Mouse (Mus musculus) hindbrain, embryonic 16.5 days (tissue): Measurements from ENCODE around the gene Gm1604a. TPM values are rescaled to one million over a fixed set of nuclear protein-coding genes. Genes with fewer than 3 reads are reported as not detected.
"Not testable (repeated sequence)": the region's sequence is repeated elsewhere in the genome, so short reads cannot be mapped to it uniquely, and the experiment has no call there.

Experiments used
- ATAC-seq: fragments of 200-750 bp; cut with Nextera tagmentation; 2 replicates; pipeline ENCODE4 v1.8.0; 2017; ENCODE audit warnings: moderate TSS enrichment, moderate library complexity
- H3K27ac ChIP-seq: fragments of 300-500 bp; sonication (generic); 2 replicates; pipeline ENCODE4 v1.5.1; 2014; ENCODE audit warnings: low read depth, mild to moderate bottlenecking, control low read depth, low read length, moderate library complexity
- H3K27me3 ChIP-seq: fragments of 300-500 bp; sonication (generic); replicated peaks from 2 replicates; pipeline ENCODE4 v1.6.1; 2014; ENCODE audit warnings: low read length; ENCODE audit not compliant: control insufficient read depth, insufficient read depth
- H3K36me3 ChIP-seq: fragments of 300-500 bp; sonication (generic); 2 replicates; pipeline ENCODE4 v1.6.1; 2014; ENCODE audit warnings: mild to moderate bottlenecking, low read length, moderate library complexity, mixed read lengths; ENCODE audit not compliant: control insufficient read depth, insufficient read depth
- H3K4me1 ChIP-seq: fragments of 300-500 bp; sonication (generic); 2 replicates; pipeline ENCODE4 v1.6.1; 2014; ENCODE audit warnings: low read depth, low read length; ENCODE audit not compliant: control insufficient read depth, insufficient read depth
- H3K4me2 ChIP-seq: fragments of 300-500 bp; sonication (generic); 2 replicates; pipeline ENCODE4 v1.6.1; 2014; ENCODE audit warnings: mild to moderate bottlenecking, low read length, control low read depth, moderate library complexity
- H3K4me3 ChIP-seq: fragments of 300-500 bp; sonication (generic); 2 replicates; pipeline ENCODE4 v1.5.1; 2014; ENCODE audit warnings: mild to moderate bottlenecking, low read length, control low read depth, moderate library complexity
- H3K9ac ChIP-seq: fragments of 300-500 bp; sonication (generic); 2 replicates; pipeline ENCODE4 v1.6.1; 2014; ENCODE audit warnings: low read depth, mild to moderate bottlenecking, control low read depth, low read length, moderate library complexity
- H3K9me3 ChIP-seq: fragments of 300-500 bp; sonication (generic); 2 replicates; pipeline ENCODE4 v1.6.1; 2014; ENCODE audit warnings: mild to moderate bottlenecking, low read length, moderate library complexity; ENCODE audit not compliant: control insufficient read depth
- WGBS: fragments of 180-500 bp; shearing (Covaris S2); extraction: QIAGEN DNeasy Blood & Tissue Kit; methylation state at CpG from one replicate; pipeline ENCODE4 v1.1.7; 2014; 5-methylcytosine and 5-hydroxymethylcytosine counted together
- polyA plus RNA-seq: library from polyadenylated mRNA; unstranded; fragments of >200 nt; fragmentation: Nextera tagmentation; extraction: Ambion mirVana; gene quantifications from 2 replicates; pipeline ENCODE4 v1.2.1, GENCODE M21; 2015

The Gm1604a gene
- polyA plus RNA-seq, 1 experiment from 2014 or later: not detected

- H3K4me2 ChIP-seq, H3K36me3 ChIP-seq, ATAC-seq, H3K27ac ChIP-seq, H3K9me3 ChIP-seq, H3K4me3 ChIP-seq, H3K27me3 ChIP-seq, H3K9ac ChIP-seq, H3K4me1 ChIP-seq: not testable (repeated sequence)
- 93% methylated on average over 7 of the region's 10 CpGs for WGBS
Measured at GRCm38 (mm10) chr17:7126475-7126874, 101.1 kb downstream of the Gm1604a start.

- not testable (repeated sequence) for ATAC-seq, H3K27ac ChIP-seq, H3K4me3 ChIP-seq, H3K27me3 ChIP-seq, H3K4me1 ChIP-seq, H3K4me2 ChIP-seq, H3K36me3 ChIP-seq, H3K9me3 ChIP-seq, H3K9ac ChIP-seq
- WGBS: no CpG with 5 or more reads among the region's 7 CpGs
Measured at GRCm38 (mm10) chr17:7134002-7134401, 108.6 kb downstream of the Gm1604a start.

DNA sequence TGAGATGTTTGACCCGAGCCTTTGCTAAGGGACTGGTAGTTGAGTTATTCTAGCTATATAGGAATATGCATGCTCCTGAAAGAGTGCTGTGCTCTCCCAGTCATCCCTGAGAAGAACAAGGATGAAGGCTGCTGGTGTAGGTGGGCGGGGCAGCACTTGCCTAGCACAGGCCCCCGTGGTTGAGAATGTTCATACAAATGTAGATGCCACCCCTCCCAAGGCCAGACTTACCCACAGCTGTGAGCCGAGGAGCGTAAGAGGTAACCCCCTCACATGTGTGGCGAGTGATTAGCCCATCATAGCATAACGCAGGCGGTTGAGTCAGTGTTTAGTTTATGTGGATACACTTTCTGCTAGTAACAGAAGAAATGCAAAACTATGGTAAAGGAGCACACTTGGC lies 109.9 kb downstream of the Gm1604a start:
- H3K36me3 ChIP-seq, H3K4me1 ChIP-seq, ATAC-seq, H3K27me3 ChIP-seq, H3K9ac ChIP-seq, H3K4me2 ChIP-seq, H3K4me3 ChIP-seq, H3K27ac ChIP-seq, H3K9me3 ChIP-seq: not testable (repeated sequence)
- WGBS: 91% methylated on average over 7 of the region's 8 CpGs

Other genes with a start within 250 kb of the Gm1604a start
- 69.9 and 73.3 TPM in 2 replicates for gene Ezr, start 242.8 kb upstream of the Gm1604a start, polyA plus RNA-seq
- 61.3 and 63.2 TPM in 2 replicates for gene Rsph3b, start 76.9 kb upstream of the Gm1604a start, polyA plus RNA-seq
- gene Tagap1, start 64.4 kb upstream of the Gm1604a start, polyA plus RNA-seq: 50.3 and 51.4 TPM in 2 replicates
- gene Rnaset2b, start 54.9 kb upstream of the Gm1604a start, polyA plus RNA-seq: 121 and 138 TPM in 2 replicates
- 0.35 and 0.62 TPM in 2 replicates for gene Gm49721, start 46.7 kb upstream of the Gm1604a start, polyA plus RNA-seq
- 18.7 and 20.9 TPM in 2 replicates for gene Rps6ka2, start 144.5 kb downstream of the Gm1604a start, polyA plus RNA-seq